Mouse (Mus musculus) c-Kit-positive CD71-positive TER-119-positive erythroid progenitor cells, embryonic 14.5 days (primary cell): Measurements from ENCODE around the gene Nipsnap1.
A peak's percentile ranks its signal among the peaks of the same experiment; 100 is the strongest.

ENCODE experiments used
- DNase-seq: peaks from one replicate; pipeline ENCODE4 v3.0.0-alpha.2; 2013; ENCODE audit warnings: low spot score

Nipsnap1 gene

DNA sequence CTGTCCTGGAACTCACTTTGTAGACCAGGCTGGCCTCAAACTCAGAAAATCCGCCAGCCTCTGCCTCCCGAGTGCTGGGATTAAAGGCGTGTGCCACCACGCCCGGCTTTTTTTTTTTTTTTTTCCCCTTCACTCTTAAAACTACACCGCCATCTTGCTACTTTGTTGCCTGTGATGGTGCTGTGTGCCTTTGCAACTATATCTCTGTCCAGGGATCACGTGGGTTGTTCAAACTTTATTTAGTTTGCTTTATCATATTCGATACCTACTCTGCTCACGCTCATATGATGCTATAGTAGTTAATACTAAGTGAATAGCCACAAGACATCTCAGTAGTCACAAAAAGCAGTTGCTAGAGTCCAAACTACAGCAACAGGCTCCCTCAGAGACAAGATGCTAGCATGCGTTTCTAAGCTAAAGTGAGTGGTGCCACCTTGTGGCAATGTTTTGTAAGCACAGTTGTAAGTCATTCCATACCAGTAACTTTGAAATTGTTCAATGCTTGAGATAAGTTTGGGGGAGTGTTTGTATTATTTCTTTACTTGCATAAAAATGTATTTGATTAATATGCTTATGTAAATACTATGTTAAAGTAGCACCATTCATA is 8.0 kb upstream of the Nipsnap1 start:
- peak; percentile 72 for DNase-seq

DNA sequence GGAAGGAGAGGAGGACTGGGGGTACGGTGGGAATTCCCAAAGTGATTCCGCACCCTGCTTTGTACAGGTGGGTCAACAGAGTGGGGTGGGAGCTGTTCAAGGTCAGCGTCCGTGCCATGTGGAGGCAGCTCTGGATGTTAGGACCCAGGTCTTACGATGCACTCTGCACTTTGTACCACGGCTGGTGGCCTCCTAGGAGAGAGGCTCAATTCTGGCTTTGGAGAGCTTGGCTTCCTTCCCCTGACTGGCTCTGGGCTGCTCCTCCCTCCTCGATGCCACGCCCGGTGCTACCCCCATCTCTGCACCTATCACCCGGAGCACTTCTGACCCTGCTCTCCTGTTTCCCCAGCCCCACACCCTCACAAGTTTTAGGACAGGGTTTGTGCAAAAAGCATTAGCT is 800 bp downstream of the Nipsnap1 start:
- DNase-seq: no peak

DNA sequence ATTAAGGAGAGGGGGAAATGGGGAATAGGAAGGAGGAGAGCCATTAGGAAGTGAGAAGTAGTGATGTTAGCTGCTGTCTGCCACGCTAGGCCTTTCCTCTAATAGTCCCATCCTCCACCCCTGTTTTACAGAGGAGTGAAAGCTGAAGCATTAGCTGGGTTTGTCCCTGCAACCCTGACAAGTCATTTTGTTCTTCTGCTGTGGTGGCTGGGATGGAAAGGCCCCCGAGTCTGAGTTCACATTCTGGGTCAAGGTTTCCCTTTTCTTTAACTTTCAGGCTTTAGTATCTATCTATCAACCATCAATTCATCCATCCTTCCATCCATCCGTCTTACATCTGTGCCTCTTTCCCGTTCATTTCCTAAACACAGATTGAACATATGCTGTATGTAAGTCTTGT is 7.3 kb downstream of the Nipsnap1 start:
- no peak for DNase-seq

DNA sequence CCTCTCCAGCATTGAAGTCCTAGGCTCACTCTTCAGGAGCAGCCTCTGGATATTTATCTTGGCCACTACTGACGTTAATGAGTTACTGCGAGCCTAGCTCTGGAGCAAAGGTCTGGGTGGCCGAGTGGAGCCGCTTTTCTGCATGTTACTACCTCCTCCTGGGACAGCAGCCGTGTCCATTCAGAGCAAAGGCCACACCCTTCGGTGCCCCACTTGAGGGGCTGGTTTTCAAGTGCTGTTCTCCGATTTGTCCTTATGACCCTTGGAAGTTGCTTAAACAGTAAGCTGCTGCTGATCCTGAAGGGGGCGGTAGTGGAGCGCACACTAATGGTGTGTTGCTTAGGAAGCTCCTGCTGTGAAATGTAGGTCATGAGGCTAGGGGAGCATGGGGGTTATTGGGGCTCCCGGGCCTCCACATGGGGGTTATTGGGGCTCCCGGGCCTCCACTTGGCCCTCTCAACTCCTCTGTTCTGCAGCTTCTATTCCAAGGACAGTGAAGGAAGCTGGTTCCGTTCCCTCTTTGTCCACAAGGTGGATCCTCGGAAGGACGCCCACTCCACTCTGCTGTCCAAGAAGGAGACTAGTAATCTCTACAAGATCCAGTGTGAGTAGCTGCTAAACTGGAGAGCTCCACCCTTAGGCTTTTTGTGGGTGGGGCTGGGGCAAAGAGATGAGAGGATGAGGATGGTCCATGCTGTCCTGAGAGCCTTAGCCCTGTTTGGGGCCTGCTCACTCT is 9.3 kb downstream of the Nipsnap1 start:
- peak; percentile 19 for DNase-seq

DNA sequence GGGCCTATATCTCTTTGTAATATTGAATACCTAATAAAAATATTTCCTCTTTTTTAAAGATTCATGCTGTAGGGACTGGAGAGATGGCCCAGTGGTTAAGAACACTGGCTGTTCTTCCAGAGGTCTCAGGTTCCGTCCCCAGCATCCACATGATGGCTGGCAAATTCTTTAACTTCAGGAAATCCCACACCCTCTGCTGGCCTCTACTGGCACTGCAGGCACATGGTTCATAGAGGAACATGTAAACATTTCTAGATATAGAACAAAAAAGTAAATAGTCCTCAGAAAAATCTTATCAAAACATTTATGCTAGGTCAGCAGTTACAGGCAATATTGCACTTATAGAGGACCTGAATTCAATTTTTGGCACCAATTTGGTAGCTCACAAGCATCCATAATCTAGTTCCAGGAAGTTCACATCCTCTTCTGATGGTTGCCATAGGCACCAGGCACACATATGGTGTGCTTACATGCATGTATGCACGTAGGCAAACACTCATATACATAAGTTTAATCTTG is 11.7 kb downstream of the Nipsnap1 start:
- DNase-seq: peak; percentile 44

DNA sequence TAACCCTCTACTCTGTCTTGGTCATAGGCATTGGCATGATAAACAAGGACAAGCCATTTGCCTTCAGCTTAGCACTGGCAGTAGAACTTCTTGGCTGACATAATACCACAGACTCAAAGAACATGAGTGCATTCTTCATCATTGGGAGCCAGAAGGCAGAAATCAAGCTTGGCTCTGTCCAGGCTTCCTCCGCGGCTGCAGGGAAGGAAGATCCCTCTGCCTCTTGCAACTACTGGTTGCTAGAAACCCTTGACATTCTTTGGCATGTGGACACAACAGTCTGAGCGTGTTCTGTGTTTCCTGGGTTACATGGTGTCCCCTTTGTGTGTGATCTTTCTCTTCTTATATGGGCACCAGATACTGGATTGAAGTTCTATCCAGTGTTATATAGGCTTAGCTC is 13.2 kb downstream of the Nipsnap1 start:
- no peak for DNase-seq

DNA sequence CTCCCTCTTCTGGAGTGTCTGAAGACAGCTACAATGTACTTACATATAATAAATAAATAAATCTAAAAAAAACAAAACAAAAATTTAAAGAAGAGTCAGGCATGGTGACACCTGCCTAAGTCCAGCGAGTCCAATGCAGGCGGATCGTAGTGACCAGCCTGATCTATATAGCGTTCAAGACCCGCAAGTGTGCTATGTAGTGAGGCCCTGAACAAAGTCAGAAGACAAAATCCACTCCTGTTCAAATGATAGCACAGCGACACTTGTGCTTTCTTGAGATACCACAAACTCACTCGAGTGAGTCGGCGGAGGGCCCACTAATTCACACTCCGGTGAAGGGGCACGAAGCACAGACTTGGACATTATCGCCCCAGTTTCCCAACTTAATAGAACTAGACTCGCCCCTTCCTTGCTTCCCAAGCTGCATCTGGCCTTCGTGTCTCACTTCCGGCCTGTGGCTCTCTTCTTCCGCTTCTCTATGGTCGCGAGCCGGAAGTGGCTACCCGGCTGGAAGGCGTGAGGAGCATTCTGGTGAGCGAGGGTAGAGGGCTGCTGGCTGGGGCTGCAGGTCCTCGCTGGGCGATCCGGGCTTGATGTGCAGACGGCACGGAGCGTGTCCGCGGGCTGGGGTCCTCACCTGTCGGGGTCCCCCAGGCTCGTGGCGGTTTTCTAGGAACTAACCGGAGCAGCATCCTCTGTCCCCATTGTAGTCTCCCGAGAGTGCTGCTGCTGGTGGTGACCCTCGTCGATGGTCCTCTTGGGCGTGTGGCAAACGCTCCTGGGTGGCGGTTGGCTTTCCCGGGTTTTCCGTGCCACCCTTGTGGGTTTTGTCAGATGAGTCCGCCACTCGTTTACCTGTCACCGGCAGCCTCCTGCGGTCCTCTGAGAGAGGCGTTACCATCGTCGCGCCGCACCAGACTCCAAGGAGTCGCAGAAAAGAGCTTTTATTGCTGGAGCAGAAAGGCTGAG is 21.4 kb downstream of the Nipsnap1 start, which contains the start of gene Thoc5:
Gene Thoc5, plus strand, starts transcription at position 473 of the 969 bp plus-strand sequence.
- peak; percentile 79 for DNase-seq

DNA sequence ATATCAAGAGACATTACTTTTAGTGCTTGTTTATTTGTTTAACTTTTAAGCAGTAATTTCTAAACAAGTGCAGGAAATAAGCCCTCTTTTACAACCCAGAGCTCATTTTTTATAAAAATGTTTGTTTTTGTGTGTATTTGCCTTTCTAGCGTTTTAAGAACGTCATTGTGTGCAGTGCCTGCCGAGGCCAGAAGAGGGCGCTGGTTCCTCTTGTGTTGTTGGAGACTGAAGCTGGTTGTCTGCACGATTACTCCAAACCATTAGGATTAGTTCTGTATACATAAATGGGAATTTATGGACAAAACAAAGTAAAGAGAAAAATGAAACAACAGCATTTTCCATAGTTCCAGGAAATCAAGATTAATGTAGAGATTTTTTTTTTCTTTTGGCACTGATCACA is 26.7 kb downstream of the Nipsnap1 start:
- peak; percentile 33 for DNase-seq

DNA sequence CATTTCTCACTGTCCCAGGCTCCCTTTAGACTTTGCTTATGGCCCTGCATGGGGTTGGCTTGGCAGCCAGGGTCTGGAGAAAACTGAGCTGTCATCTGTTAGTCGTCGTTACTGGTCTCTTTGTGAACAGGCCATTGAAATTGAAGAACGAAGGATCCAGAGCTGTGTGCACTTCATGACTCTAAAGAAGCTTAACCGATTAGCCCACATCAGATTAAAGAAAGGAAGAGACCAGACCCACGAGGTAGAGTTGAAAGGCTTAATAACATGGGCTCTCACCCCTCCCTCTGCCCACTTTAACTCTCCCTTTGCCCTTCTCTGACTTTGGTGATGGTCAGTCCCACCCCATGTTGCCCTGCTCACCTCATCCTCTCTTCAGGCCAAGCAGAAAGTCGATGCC is 28.2 kb downstream of the Nipsnap1 start:
- DNase-seq: no peak

DNA sequence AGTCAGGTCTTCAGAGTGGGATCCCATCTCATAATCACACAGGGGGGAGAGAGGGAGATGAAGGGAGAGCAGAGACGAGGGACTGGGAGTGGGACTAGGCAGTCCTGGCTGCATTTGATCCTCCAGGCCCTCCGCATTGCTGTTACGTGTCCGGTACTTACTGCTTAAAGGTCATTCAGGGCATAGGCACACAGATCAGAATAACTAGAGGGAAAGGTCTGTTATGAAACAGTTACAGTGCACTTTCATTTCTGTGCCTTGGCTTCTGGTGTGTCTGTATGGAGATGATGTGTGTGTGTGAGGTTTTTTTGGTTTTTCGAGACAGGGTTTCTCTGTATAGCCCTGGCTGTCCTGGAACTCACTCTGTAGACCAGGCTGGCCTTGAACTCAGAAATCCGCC is 32.5 kb downstream of the Nipsnap1 start:
- no peak for DNase-seq

DNA sequence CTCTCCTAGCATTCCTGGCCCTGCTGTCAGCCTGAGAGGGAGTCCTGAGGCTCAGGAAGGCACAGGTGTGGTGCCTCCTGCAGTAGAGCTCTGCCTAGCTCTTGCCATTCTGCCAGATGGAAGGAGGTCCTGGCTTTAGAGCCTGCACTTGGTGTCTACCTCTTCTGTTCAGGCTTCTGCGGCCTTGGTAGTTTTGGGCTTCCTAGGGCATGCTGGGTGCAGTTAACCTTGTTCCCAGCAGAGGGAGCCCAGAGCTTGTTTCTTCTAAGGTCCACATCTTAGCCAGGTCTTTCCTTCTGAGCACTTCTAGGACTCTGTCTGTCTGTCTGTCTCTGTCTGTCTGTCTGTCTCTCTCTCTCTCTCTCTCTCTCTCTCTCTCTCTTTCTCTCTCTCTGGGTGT is 42.3 kb downstream of the Nipsnap1 start:
- DNase-seq: peak; percentile 62

DNA sequence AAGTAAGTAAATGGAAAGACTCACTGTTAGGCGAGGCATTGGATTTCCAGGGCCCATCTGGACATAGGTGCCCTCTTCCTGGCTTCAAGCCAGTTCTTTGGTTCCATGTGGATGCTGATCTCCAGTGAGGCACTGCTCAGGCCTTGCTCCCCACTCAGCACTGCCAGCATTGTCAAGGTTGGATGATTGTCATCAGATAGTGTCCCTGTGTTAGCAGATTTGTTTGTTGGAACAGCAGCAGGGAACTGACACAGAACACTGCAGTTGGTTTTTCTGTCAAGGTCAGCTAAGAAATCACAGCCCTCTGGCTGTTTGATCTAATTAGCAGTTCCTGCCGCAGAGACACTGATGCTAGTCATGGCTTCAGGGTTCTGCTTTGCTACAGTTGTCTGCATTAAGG is 47.5 kb downstream of the Nipsnap1 start:
- DNase-seq: no peak

DNA sequence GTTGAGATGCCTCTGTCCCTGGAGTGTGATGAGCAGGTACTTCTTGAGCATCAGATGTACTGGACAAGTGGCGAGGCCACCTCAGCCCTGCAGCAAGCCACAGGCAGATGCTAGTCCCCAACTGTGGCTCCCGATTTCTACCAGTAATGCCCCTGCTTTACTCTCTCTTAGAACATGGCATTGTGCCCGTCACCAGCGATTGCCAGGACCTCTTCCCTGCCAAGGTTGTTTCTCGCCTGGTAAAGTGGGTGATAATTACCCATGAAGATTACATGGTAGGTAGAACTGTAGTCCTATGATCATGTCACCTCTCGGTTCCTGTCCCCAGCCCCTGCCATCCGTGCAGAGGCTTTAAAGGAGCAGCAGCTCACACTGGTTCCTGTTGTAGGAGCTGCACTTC is 48.0 kb downstream of the Nipsnap1 start:
- no peak for DNase-seq

DNA sequence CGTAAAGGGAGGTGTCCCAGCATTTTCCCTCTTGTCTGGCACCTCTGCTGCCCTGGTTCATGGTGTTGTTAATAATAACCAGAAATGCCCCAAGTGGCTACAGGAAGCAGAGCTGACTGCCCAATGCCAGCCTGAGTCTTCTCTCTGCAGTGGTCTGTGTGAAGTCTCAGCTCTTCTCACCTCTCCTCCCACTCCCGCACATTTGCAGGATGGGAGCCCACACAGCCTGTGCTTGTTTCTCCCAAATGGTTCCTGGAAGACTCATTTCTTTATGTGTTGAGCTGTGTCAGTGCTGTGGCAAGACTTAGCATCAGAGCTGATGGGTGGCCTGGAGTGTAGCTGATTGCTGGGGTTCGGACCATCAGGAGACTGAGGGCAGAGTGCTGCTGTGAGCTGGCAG is 53.5 kb downstream of the Nipsnap1 start:
- DNase-seq: no peak

DNA sequence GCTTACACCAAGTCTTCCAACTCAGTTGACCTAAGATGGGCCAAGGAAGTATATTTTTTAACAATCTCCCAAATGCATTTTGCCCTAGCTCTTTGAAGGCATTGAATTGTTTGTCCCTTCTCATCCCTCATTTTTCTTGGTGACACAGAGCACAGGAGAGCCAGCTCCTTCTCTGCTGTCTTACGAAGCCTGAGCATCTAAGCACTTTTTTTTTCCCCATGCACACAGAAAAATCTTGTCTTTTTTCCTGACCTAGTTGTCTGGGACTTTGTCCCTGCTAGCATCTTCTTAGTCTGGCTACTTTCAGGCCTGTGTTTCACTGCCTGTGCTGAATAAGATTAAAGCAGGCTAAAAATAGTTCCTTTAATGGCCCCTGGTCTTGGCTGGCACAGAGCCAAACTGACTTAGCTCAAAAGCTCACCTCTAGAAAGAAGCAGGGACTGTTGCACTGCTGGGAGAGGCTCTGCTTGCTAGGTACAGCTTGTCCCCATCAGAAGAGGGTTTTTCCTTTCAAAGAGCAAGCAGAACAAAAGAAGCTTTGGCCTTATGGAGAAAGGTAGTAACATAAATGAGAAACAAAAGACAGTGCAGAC is 57.4 kb downstream of the Nipsnap1 start:
- no peak for DNase-seq

DNA sequence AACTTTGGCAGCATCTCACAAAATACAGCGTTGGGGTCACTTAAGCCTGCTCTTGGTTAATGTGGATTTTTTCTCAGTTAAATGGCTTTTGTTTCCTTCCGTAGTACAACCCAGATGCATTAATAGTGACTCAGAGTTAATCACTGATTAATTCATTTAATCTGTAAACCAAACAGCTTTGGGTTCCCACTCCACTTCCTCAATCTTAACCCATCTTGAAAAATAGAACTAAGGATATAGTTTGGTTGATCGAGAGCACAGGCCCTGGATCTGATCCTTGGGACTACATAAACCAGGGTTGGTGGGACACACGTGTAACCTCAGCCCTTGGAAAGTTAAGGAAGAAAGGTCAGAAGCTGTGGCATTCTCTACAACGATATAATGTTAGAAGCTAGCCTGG is 62.5 kb downstream of the Nipsnap1 start:
- no peak for DNase-seq
